Mouse (Mus musculus) intestine, embryonic 15.5 days (tissue): ENCODE measurements around the gene Hpse. TPM values are rescaled to one million over a fixed set of nuclear protein-coding genes. Genes with fewer than 3 reads are reported as not detected.

ENCODE experiments used
- ATAC-seq: fragments of 200-750 bp; cut with Nextera tagmentation; 2 replicates; pipeline ENCODE4 v1.8.0; 2017; ENCODE audit warnings: moderate TSS enrichment, moderate library complexity
- H3K27ac ChIP-seq: fragments of 300-500 bp; sonication (generic); 2 replicates; pipeline ENCODE4 v1.5.1; 2015; ENCODE audit warnings: mild to moderate bottlenecking, inconsistent platforms
- H3K27me3 ChIP-seq: fragments of 300-500 bp; sonication (generic); replicated peaks from 2 replicates; pipeline ENCODE4 v1.6.1; 2015; ENCODE audit warnings: inconsistent platforms
- H3K36me3 ChIP-seq: fragments of 300-500 bp; sonication (generic); 2 replicates; pipeline ENCODE4 v1.6.1; 2015; ENCODE audit warnings: inconsistent platforms
- H3K4me1 ChIP-seq: fragments of 300-500 bp; sonication (generic); replicated peaks from 2 replicates; pipeline ENCODE4 v1.6.1; 2015; ENCODE audit warnings: inconsistent platforms
- H3K4me2 ChIP-seq: fragments of 300-500 bp; sonication (generic); replicated peaks from 2 replicates; pipeline ENCODE4 v1.6.1; 2015; ENCODE audit warnings: mild to moderate bottlenecking, inconsistent platforms
- H3K4me3 ChIP-seq: fragments of 300-500 bp; sonication (generic); replicated peaks from 2 replicates; pipeline ENCODE4 v1.5.1; 2015; ENCODE audit warnings: inconsistent platforms
- H3K9ac ChIP-seq: fragments of 300-500 bp; sonication (generic); 2 replicates; pipeline ENCODE4 v1.6.1; 2015; ENCODE audit warnings: inconsistent platforms
- H3K9me3 ChIP-seq: fragments of 300-500 bp; sonication (generic); 2 replicates; pipeline ENCODE4 v1.6.1; 2016; ENCODE audit warnings: inconsistent platforms
- WGBS: fragments of 180-500 bp; shearing (Covaris S2); methylation state at CpG from one replicate; pipeline ENCODE4 v1.1.7; 2015; 5-methylcytosine and 5-hydroxymethylcytosine counted together
- polyA plus RNA-seq: library from polyadenylated mRNA; unstranded; fragments of >200 nt; fragmentation: Nextera tagmentation; extraction: Ambion mirVana; gene quantifications from 2 replicates; pipeline ENCODE4 v1.2.1, GENCODE M21; 2015

The Hpse gene
- polyA plus RNA-seq: 3.6 and 3.9 TPM in 2 replicates

DNA sequence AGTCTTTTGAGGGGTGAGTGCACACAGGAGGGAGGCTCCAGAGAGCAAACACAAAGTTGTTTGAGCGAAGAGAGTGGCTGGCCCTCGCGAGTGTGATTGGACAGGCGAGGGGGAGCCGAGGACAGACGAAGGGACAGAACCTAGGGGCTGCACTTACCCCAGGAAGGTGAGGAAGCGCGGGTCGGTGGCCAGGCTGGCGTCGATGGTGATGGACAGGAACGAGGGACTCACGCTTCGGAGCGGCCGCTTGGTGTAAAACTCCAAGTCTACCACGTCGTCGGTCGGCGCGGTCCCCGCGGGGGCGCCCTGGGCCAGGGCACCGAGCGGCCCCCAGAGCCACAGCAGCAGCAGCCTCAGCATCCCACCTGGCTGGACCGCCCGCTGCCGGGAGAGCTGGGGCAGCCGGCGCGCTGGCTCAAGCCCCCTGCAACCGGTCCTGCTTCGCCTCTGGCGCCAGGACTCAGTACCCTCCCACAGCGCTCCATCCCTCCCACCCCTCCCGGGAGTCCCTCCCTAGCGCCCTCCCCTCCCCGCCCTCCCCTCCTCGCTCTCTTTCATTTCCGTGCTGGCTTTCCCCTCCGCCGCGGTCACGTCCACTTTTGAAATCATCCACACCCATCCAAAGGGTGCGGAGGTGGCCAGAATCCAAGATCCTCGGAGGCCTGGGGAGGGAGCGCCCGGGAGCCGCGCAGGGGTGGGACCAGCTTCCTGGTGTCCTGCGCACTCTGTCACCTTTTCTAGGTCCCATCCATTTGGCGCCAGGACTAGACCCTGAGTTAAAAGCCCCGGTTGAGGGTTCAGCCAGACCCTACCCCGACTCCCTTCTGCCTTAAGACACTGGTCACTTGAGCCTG lies at the start of gene Hpse:
Gene Hpse (minus strand): TSS at position 482 of the 854 bp plus-strand sequence.
- under 1% methylated on average over 55 of the region's 56 CpGs for WGBS
- Histone ChIP-seq H3K27ac (no peak within 1 kb of the TSS), H3K9me3 (no peaks in the 10 kb centered on the region), H3K27me3 (no peaks in the 10 kb centered on the region), H3K36me3 (no peaks in the 10 kb centered on the region), H3K9ac (peak within 1 kb of the TSS; percentile 60), H3K4me2 (peak within 1 kb of the TSS; percentile 99), H3K4me3 (peak within 1 kb of the TSS; percentile 62), H3K4me1 (peaks cover 10% of the 10 kb centered on the region; the same call in 1 of the 2 replicates)
- ATAC-seq: peak; percentile 90

DNA sequence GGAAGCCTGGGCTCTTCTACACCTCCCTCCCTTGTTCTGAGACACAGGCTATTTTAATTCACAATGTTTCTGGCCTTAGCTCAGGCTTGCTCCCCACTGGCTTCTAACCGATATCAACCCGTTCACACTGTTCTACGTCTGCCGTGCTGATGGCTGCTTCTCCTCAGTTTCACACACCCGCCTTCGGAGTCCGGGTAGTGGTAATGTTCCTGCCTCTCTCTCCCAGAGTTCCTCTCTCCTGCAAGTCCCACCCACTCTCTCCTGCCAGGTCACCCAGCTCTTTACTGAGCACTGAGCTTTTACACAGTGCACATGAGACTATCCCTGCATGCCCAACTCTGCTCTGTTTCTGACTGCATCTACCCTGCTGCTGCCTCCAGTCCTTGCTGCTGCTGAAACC lies 46.5 kb upstream of the Hpse start:
- Histone ChIP-seq H3K4me3 (no peak overlapping the region), H3K27me3 (no peaks in the 10 kb centered on the region), H3K9ac (no peak overlapping the region), H3K4me2 (no peak overlapping the region), H3K4me1 (no peaks in the 10 kb centered on the region), H3K36me3 (peaks cover 22% of the 10 kb centered on the region), H3K9me3 (no peaks in the 10 kb centered on the region), H3K27ac (no peak overlapping the region)
- no peak for ATAC-seq
- WGBS: 90% methylated on average over 7 of the region's 7 CpGs

DNA sequence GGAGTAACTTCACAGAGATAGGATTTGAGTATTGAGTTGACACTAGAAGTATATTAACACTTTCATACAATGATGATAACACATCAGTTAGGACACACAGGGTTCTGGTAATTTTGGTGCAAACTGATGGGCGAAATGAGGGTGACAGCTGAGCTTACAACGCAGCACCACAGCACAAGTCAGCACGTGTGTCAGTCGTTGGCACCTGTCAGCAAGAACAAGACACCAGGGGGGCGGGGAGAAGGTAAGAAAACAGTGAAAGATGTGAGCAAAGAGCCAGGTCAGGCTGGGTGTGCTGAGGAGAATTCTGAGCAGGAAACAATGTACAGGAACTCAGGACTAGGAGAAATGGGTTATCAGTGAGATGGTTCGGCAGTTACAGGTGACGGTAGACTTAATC lies 42.2 kb upstream of the Hpse start:
- WGBS: 92% methylated on average over 7 of the region's 7 CpGs
- H3K4me2 ChIP-seq: no peak overlapping the region
- H3K27me3 ChIP-seq: no peaks in the 10 kb centered on the region
- 0 out of 2 replicates have a peak, but pooled peaks cover 12% of the 10 kb centered on the region for H3K36me3 ChIP-seq
- H3K4me3 ChIP-seq: no peak overlapping the region
- ATAC-seq: no peak
- H3K27ac ChIP-seq: no peak overlapping the region
- H3K9me3 ChIP-seq: no peaks in the 10 kb centered on the region
- H3K9ac ChIP-seq: no peak overlapping the region
- H3K4me1 ChIP-seq: no peaks in the 10 kb centered on the region

DNA sequence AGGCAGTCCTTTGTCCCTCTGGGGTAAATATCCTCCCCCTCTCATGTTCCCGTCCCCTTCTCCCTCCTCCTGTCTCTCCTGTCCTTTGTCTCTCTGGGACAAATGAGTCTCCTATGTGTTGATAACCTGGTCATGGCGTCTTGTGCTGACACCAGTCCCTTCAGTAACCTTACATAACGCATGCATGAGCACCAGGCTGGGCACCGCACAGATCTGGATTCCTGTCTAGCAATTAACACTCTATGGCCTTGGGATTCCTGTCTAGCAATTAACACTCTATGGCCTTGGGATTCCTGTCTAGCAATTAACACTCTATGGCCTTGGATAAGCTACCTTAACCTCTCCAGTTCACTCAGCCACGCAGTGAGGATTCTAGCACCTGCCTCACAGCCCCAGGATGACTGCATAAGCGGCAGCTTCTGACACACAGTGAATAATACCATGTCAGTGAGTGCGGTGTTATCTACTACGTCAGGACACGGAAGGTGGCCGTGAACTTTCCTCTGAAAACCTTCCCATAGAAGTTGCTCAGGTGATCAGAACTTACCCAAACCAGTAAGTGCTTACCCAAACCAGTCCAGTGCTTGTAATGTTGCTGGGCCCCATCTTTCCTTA lies 40.6 kb upstream of the Hpse start:
- Histone ChIP-seq H3K4me1 (no peaks in the 10 kb centered on the region), H3K36me3 (0 out of 2 replicates have a peak, but pooled peaks cover 9% of the 10 kb centered on the region), H3K4me2 (no peak overlapping the region), H3K9me3 (no peaks in the 10 kb centered on the region), H3K4me3 (no peak overlapping the region), H3K9ac (no peak overlapping the region), H3K27me3 (no peaks in the 10 kb centered on the region), H3K27ac (no peak overlapping the region)
- ATAC-seq: peak; percentile 36; the same call in 1 of the 2 replicates
- WGBS: 75% methylated on average over 10 of the region's 10 CpGs

DNA sequence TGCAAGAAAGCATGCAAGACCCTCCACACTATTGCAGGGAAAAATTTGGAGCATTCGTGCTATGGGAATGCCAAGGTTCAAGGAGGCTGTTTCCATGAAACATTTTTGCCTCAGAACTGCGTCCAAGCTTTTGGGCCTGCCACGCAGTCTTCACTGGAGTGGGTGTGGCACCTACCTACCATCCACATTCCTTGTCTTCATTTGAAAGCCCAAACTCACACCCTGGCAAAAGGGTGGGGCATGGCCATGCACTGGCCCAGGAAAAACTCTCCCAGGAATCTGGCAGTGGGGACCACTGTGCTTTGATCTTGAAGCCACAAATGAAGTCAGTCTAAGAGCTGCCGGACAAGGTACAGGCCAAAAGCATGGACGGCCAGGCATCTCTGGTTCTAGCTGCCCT lies 38.6 kb upstream of the Hpse start:
- Histone ChIP-seq H3K4me3 (no peak overlapping the region), H3K4me2 (no peak overlapping the region), H3K27ac (no peak overlapping the region), H3K36me3 (0 out of 2 replicates have a peak, but pooled peaks cover 4% of the 10 kb centered on the region), H3K27me3 (no peaks in the 10 kb centered on the region), H3K9ac (no peak overlapping the region), H3K9me3 (no peaks in the 10 kb centered on the region), H3K4me1 (no peaks in the 10 kb centered on the region)
- no peak for ATAC-seq
- WGBS: 95% methylated on average over 5 of the region's 5 CpGs

DNA sequence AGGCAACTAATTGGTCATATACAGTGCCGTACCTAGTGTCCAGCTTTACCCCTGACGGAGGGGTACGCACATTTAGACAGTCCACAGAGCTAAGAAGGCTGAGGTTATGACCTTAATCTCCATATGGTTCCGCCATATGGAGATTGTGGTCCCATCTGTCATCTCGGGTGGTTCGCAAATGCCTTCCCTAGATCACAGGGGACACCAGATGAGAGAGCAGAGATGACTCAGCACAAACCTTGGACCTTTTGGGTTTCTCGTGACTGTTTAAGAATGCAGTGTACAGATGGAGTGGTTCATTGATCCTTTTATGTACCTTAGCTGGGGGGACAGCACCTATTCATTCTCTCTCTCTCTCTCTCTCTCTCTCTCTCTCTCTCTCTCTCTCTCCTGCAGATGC lies 33.9 kb upstream of the Hpse start:
- H3K36me3 ChIP-seq: no peaks in the 10 kb centered on the region
- H3K9me3 ChIP-seq: no peaks in the 10 kb centered on the region
- 66% methylated on average over 7 of the region's 7 CpGs for WGBS
- no peaks in the 10 kb centered on the region for H3K4me1 ChIP-seq
- H3K9ac ChIP-seq: no peak overlapping the region
- H3K4me3 ChIP-seq: no peak overlapping the region
- H3K27me3 ChIP-seq: no peaks in the 10 kb centered on the region
- H3K4me2 ChIP-seq: no peak overlapping the region
- no peak overlapping the region for H3K27ac ChIP-seq
- no peak for ATAC-seq

DNA sequence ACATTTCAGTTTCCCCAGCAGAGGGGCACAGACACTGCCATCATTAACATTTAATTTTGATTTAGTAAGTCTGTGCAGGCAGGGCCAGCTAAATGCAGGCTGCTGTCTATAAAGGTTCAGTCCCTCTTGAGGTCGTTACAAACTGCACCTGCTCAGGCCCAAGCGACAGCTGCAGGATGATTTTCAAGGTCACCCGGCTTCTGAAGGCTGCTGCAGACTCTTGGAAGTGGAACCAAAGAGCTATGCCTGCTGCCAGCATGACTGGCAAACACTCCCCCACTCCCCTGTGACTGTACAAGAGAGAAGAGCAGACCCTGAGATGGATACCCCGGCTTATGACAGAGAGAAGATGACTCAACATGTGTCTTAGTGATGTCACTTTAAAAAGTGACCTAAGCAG lies 32.1 kb upstream of the Hpse start:
- H3K4me3 ChIP-seq: no peak overlapping the region
- no peaks in the 10 kb centered on the region for H3K36me3 ChIP-seq
- no peaks in the 10 kb centered on the region for H3K4me1 ChIP-seq
- H3K4me2 ChIP-seq: no peak overlapping the region
- H3K27me3 ChIP-seq: no peaks in the 10 kb centered on the region
- H3K9ac ChIP-seq: no peak overlapping the region
- H3K27ac ChIP-seq: no peak overlapping the region
- WGBS: 68% methylated on average over 4 of the region's 4 CpGs
- ATAC-seq: no peak
- no peaks in the 10 kb centered on the region for H3K9me3 ChIP-seq

DNA sequence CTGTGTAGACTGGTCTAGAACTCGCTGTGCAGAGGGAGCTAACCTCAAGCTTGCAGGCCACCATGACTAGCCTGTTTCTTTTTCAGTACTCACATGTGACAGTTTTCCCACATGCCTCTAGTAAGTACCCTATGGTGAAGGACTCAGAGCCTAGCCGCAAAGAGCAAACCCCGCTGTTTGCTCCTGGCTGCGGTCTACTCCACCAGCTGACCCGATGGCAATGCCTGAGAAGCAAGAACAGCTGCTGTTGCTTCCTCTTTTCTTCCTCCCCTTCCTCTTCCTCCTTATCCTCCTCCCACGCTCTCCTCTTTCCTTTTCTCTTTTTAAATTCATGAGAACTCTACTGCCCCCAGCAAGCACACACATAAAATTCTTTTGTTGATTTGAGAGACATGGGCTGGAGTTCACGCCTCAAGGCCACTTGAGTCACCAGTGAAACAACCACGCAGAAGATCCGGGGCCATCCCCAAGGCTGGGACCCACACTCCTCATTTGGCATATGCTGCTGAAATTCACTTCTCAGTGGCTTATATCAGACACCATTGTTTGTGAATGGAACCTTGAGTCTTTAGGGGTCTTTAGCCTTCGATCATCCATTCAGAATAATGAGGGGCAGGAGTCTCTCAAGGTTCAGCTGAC lies 31.2 kb upstream of the Hpse start:
- Histone ChIP-seq H3K9ac (no peak overlapping the region), H3K4me1 (no peaks in the 10 kb centered on the region), H3K4me2 (no peak overlapping the region), H3K27ac (no peak overlapping the region), H3K36me3 (no peaks in the 10 kb centered on the region), H3K9me3 (no peaks in the 10 kb centered on the region), H3K4me3 (no peak overlapping the region), H3K27me3 (no peaks in the 10 kb centered on the region)
- 80% methylated on average over 10 of the region's 10 CpGs for WGBS
- no peak for ATAC-seq

DNA sequence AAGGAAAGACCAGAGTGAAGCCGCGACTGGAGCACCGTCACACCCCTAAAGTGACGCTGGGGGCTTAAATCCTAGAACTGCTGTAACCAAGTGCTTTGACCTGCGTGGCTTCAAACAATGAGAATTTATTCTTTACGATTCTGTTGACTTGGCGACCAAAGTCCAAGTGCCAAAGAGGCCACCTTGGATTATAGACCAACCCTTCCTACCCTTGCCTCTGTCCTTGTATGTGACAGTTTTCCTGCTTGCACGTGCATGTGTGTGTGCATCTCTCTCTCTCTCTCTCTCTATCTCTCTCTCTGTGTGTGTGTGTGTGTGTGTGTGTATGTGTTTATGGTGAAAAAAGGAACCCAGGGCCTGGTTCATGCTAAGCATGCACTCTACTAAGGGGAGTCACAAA lies 19.3 kb upstream of the Hpse start:
- no peaks in the 10 kb centered on the region for H3K27me3 ChIP-seq
- H3K4me2 ChIP-seq: no peak overlapping the region
- no peak overlapping the region for H3K4me3 ChIP-seq
- no peaks in the 10 kb centered on the region for H3K9me3 ChIP-seq
- no peak overlapping the region for H3K27ac ChIP-seq
- 73% methylated on average over 8 of the region's 8 CpGs for WGBS
- no peaks in the 10 kb centered on the region for H3K4me1 ChIP-seq
- no peaks in the 10 kb centered on the region for H3K36me3 ChIP-seq
- H3K9ac ChIP-seq: no peak overlapping the region
- ATAC-seq: peak; percentile 39; the same call in 1 of the 2 replicates

DNA sequence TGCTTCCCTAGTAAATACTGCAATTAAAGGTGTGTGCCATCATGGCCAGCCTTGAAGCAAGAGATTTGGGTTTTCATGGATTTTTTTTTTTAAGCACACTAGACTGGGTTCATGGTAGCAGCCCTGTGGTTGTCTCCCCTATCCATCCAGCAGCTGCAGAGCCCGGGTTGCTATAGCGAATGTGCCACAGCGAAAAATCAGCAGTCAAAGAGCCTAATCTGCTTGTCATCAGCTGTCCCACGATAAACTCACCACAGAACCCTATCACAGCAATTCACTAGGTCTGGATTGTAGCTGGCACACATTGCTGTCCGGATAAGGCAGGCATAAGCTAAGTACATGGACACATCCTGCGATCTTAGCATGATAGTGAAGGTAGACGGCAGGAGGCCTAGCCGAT lies 17.4 kb upstream of the Hpse start:
- Histone ChIP-seq H3K27me3 (no peaks in the 10 kb centered on the region), H3K36me3 (no peaks in the 10 kb centered on the region), H3K9ac (no peak overlapping the region), H3K4me1 (no peaks in the 10 kb centered on the region), H3K27ac (no peak overlapping the region), H3K4me2 (no peak overlapping the region), H3K9me3 (no peaks in the 10 kb centered on the region), H3K4me3 (no peak overlapping the region)
- 83% methylated on average over 8 of the region's 8 CpGs for whole genome bisulfite sequencing
- ATAC-seq: no peak

DNA sequence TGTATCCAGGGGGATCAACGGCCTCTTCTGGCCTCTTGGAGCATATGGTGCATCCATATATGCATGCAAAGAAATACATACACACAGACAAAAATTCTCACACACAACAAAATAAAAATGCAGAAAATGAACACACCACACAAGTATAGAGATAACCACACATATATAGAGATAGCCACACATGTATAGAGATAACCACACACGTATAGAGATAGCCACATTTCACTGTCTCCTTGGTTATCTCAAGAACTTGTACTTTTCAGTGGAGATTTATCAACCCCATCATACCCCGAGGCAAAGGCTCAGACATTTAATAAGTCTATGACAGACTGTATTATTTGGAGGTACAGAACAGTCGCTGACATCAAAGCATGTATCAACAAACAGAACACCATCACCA lies 15.0 kb upstream of the Hpse start:
- WGBS: 85% methylated on average over 4 of the region's 4 CpGs
- Histone ChIP-seq H3K9me3 (no peaks in the 10 kb centered on the region), H3K9ac (no peak overlapping the region), H3K4me1 (no peaks in the 10 kb centered on the region), H3K27me3 (no peaks in the 10 kb centered on the region), H3K27ac (no peak overlapping the region), H3K4me3 (no peak overlapping the region), H3K4me2 (no peak overlapping the region), H3K36me3 (no peaks in the 10 kb centered on the region)
- ATAC-seq: no peak

DNA sequence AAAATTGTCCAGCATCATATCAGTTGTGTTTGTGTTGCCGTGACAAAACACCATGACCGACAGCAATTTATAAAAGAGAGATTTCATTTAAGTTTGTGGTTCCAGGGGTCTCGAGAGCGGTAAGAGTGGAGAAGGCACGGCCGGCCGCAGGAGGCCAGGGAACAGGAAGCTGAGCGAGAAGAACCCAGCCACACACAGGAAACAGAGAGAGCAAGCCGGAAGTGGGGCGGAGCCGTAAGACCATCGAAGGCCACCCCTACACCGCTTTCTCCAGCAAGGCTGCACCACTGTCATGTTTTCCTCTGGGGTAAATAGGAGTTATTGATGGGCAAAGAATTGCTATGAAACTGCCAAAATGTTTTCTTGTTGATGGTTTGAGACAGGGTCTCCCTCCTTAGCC lies 9.2 kb upstream of the Hpse start:
- WGBS: 80% methylated on average over 13 of the region's 13 CpGs
- Histone ChIP-seq H3K4me1 (no peaks in the 10 kb centered on the region), H3K9ac (no peak overlapping the region), H3K36me3 (no peaks in the 10 kb centered on the region), H3K4me3 (no peak overlapping the region), H3K4me2 (no peak overlapping the region), H3K27me3 (no peaks in the 10 kb centered on the region), H3K27ac (no peak overlapping the region), H3K9me3 (no peaks in the 10 kb centered on the region)
- no peak for ATAC-seq
